Mouse (Mus musculus): ENCODE data around the gene Fancg.

- TF ChIP-seq CTCF (IDR thresholded peaks at IDR 0.05; ENCODE audit: low read depth) (no peak), EP300 (IDR thresholded peaks at IDR 0.05; ENCODE audit: low read depth) (no peak)
These were observed 12.3 kb downstream of the Fancg start for GRCm38 (mm10) chr4:42998022-42998421.

Measured in heart, postnatal 0 days (tissue).